Mouse (Mus musculus) ES-E14 (cell line): ENCODE measurements at regions not wholly inside any gene's neighbourhood (a gene's known extent, or its start where the extent isn't known, plus 50 kb on each side); places are given as distances from the start of the nearest gene placed in this dataset.

Experiments
- DNase-seq: peaks from one replicate; pipeline ENCODE4 v3.0.0-alpha.2; 2013; ENCODE audit warnings: low read depth, low spot score
- H3K27ac ChIP-seq: 2 replicates; pipeline ENCODE4 v1.5.1; 2012; ENCODE audit warnings: low read depth, mild to moderate bottlenecking, low read length, moderate library complexity, mixed read lengths; ENCODE audit not compliant: poor library complexity, insufficient read depth, severe bottlenecking
- H3K36me3 ChIP-seq: 2 replicates; pipeline ENCODE4 v1.6.1; 2012; ENCODE audit warnings: mild to moderate bottlenecking, low read length, moderate library complexity, mixed read lengths; ENCODE audit not compliant: control insufficient read depth, poor library complexity, insufficient read depth, severe bottlenecking
- H3K4me1 ChIP-seq, 2 experiments: fragments of 150-350 bp in 1 of 2; sonication (generic) in 1 of 2; 2 replicates each; pipeline ENCODE4 v1.6.1; 2012; ENCODE audit warnings: low read length in 2 of 2, mild to moderate bottlenecking in 1 of 2, mixed read lengths in 1 of 2; ENCODE audit not compliant: control insufficient read depth in 2 of 2, insufficient read depth in 2 of 2, poor library complexity in 1 of 2
- H3K4me3 ChIP-seq, 2 experiments: fragments of 150-350 bp in 1 of 2; sonication (generic) in 1 of 2; 2 replicates each; pipeline ENCODE4 v1.5.1; 2012; ENCODE audit warnings: low read length in 2 of 2, low read depth in 1 of 2, mild to moderate bottlenecking in 1 of 2, mixed read lengths in 1 of 2; ENCODE audit not compliant: insufficient read depth in 1 of 2, poor library complexity in 1 of 2, severe bottlenecking in 1 of 2
- H3K9ac ChIP-seq: 2 replicates; pipeline ENCODE4 v1.6.1; 2012; ENCODE audit warnings: low read depth, mild to moderate bottlenecking, low read length, mixed read lengths; ENCODE audit not compliant: poor library complexity, insufficient read depth, severe bottlenecking
- H3K9me3 ChIP-seq: fragments of 150-350 bp; sonication (generic); 2 replicates; pipeline ENCODE4 v1.6.1; 2012; ENCODE audit warnings: low read depth, mild to moderate bottlenecking, low read length; ENCODE audit not compliant: control insufficient read depth, insufficient read depth
- CHD2 ChIP-seq: IDR thresholded peaks from 2 replicates; pipeline ENCODE4 v1.6.1; 2014; ENCODE audit warnings: mild to moderate bottlenecking, low read depth, low read length, inconsistent platforms
- HCFC1 ChIP-seq: IDR thresholded peaks from 2 replicates; pipeline ENCODE4 v1.6.1; 2012; ENCODE audit warnings: low read length, inconsistent platforms, borderline replicate concordance; ENCODE audit not compliant: insufficient read depth
- MAFK ChIP-seq: IDR thresholded peaks from 2 replicates; pipeline ENCODE4 v1.6.1; 2014; ENCODE audit warnings: mild to moderate bottlenecking, low read depth, low read length, inconsistent platforms; ENCODE audit not compliant: insufficient read depth
- ZC3H11A ChIP-seq: IDR thresholded peaks from 2 replicates; pipeline ENCODE4 v1.6.1; 2012; ENCODE audit warnings: low read depth, mild to moderate bottlenecking, inconsistent platforms, low read length, borderline replicate concordance
- ZNF384 ChIP-seq: IDR thresholded peaks from 2 replicates; pipeline ENCODE4 v1.6.1; 2012; ENCODE audit warnings: low read depth, low read length, inconsistent platforms
- in situ Hi-C, 2 experiments: fragments of 600-800 bp; cut with MboI; formaldehyde crosslinking; loops; one replicate each; pipeline ENCODE4 v1.15.1; 2025; ENCODE audit warnings: low sequenced_read_pairs in 2 of 2, inconsistent platforms in 1 of 2; ENCODE audit not compliant: unreplicated experiment in 2 of 2

DNA sequence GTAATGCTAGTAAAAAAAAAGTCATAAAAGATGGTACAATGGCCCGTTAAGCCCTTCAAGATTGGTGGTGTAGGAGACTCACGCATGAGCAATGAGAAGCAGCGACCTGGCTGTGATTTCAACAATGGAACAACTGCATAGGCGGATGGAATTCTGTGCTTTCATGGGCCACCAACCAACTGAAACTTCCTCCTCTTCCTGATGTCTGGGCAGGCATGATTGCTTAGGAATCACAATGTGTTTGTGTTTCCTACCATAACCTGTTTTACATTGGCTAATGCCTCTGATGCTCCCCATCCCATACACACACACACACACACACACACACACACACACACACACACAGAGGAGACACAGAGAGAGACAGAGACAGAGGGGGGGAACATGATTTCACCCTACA lies 416.9 kb downstream of the Efna5 start:
- no peak for DNase-seq
- TF ChIP-seq CHD2: no peak
- H3K9ac ChIP-seq: no peak overlapping the region
- H3K4me1 ChIP-seq: no peaks in the 10 kb centered on the region
- in situ Hi-C loops: no loop called here
- no peaks in the 10 kb centered on the region for H3K9me3 ChIP-seq
- H3K36me3 ChIP-seq: no peaks in the 10 kb centered on the region
- H3K4me3 ChIP-seq: no peak overlapping the region
- H3K27ac ChIP-seq: no peak overlapping the region

DNA sequence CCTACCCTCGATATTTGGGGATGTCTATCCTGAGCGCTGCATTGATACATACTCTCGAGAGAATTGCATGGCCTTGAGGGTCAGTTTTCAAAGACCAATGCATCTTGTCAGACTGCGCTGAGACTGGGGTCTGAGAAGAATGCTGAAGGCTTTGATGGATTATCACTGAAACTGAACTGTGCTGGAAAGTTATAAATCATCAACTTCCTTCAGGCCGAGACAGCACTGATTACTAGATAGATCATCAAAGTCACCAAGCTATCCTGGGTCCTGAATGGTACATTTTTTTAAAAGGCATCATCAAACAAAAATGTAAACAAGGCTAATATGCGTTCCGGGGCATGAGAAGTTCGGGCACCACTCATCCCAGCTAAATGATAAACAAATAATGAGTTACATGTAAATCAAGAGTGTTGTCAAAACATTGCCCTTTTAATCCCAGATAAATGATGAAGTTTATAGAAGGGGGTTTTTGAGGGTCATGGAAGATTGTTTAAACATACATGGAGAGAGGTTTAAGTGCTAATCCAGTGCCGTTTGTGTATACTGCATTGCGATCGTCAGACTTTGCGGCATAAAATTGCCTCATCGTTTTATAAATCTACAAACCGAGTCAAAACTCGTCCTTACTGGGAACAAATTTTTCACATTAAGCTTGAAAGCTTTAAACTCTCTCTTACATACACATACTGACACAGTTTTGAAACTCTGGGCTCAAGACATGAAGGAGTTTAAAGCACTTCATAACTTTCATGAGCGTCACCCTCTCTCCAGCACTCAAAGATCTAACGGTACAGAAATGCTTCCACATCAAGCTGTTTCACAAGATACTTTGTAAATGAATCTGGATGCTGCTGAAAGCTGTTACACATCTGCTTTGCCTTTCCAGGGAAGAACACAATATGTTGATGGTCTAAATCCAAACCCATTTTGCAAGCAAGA lies 419.5 kb downstream of the Efna5 start:
- no peak for DNase-seq
- Histone ChIP-seq H3K36me3 (no peaks in the 10 kb centered on the region), H3K27ac (no peak overlapping the region), H3K4me1 (no peaks in the 10 kb centered on the region), H3K4me3 (no peak overlapping the region), H3K9ac (no peak overlapping the region), H3K9me3 (no peaks in the 10 kb centered on the region)
- in situ Hi-C loops: no loop called here
- TF ChIP-seq MAFK (no peak), ZC3H11A (no peak), ZNF384 (no peak), HCFC1 (no peak), CHD2 (no peak)

DNA sequence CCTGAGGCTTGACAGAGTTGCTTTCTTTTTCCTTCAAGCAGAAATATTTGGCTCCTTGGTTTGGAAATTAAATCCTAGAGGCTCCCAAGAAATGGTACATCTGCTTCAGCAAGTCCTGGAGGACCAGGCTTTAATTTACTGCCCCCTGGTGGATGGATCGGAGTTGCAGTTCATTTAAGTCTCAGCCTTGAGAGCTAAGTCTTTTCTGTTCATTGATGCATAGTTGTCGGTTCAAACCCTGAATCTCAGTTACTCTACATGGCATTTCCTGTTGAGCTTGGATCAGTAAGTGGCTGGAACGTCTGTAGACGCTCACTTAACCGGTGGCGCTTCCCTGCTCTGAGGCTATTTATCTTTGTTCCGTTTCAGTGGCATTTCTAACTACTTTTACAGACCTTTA lies 422.2 kb downstream of the Efna5 start:
- no peak overlapping the region for H3K4me3 ChIP-seq
- in situ Hi-C loops: no loop called here
- no peaks in the 10 kb centered on the region for H3K9me3 ChIP-seq
- DNase-seq: peak; percentile 68
- TF ChIP-seq ZC3H11A (peak; percentile 23; the same call in 1 of the 2 replicates), HCFC1 (no peak)
- no peaks in the 10 kb centered on the region for H3K4me1 ChIP-seq
- H3K27ac ChIP-seq: no peak overlapping the region
- no peaks in the 10 kb centered on the region for H3K36me3 ChIP-seq
- H3K9ac ChIP-seq: no peak overlapping the region

DNA sequence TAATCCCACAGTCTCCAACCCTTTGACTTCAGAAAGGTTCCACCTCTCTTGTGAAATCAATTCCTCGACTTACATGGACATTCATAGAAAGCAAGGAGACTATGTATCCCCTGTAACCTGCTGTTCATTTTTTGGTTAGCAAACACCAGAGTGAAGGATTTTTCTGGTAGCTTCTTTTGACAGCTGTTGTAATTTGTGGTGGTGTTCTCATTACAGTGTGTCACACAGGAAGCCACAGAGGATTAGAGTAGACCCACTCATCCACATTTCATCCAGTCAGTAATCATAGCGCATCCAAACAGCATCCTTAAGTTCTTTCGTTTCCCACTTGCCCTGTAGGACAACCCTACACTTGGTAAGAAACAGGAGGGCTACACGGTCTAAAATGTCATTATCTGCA lies 443.1 kb downstream of the Efna5 start:
- DNase-seq: no peak
- Histone ChIP-seq H3K4me3 (no peak overlapping the region), H3K4me1 (no peaks in the 10 kb centered on the region), H3K9ac (no peak overlapping the region), H3K36me3 (no peaks in the 10 kb centered on the region), H3K27ac (no peak overlapping the region), H3K9me3 (no peaks in the 10 kb centered on the region)
- TF ChIP-seq MAFK: no peak
- TF ChIP-seq CHD2: no peak
- no peak for TF ChIP-seq ZNF384
- TF ChIP-seq HCFC1: no peak
- no peak for TF ChIP-seq ZC3H11A
- in situ Hi-C loops: no loop called here

DNA sequence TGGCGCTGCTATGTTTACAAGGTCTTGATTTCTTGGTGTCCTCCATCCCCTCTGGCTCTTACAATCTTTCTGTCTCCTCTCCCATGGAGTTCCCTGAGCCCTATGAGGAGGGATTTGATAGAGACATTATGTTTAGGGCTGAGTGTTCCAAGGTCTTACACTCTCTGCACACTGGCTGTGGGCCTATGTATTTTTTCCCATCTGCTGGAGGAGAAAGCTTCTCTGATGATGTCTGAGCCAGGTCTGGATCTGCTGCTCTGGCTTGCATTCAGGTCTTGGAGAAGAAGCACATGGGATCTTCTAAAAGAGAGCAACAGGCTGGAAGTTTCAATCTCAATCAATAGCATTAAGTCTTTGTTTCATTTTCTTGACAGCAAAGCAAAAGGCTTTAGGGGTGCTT lies 445.1 kb downstream of the Efna5 start:
- Histone ChIP-seq H3K4me3 (no peak overlapping the region), H3K36me3 (no peaks in the 10 kb centered on the region), H3K9me3 (no peaks in the 10 kb centered on the region), H3K27ac (no peak overlapping the region), H3K9ac (no peak overlapping the region), H3K4me1 (no peaks in the 10 kb centered on the region)
- TF ChIP-seq ZC3H11A (no peak), HCFC1 (no peak), MAFK (no peak), CHD2 (no peak)
- in situ Hi-C loops: no loop called here
- no peak for DNase-seq
